Comparison of ENCODE assay signal across 8 mouse cellular contexts in genomic region chr19:53193964-53194582, GRCm38 (mm10). TPM values are rescaled to one million over a fixed set of nuclear protein-coding genes. Genes with fewer than 3 reads are reported as not detected.
DNase-seq lines count a peak whose midpoint lies in the region; ATAC-seq and TF ChIP-seq lines count a peak whose summit lies in the region.

No protein-coding gene starts in this region.

- 70% methylated on average over 11 of the region's 11 CpGs for WGBS in lung, embryonic 14.5 days

- H3K27me3 ChIP-seq in lung, embryonic 14.5 days (ENCODE audit: insufficient read depth, low read length), result no peaks in the 10 kb centered on the region

- DNase-seq in adrenal gland, postnatal 14 days, result peak; percentile 39
- no peak for DNase-seq in adrenal gland, postnatal 25 days
- peak; percentile 76 for DNase-seq in CD4-positive, CD25-positive, alpha-beta regulatory T cell, adult 2 months (ENCODE audit: low read depth, low spot score)
- DNase-seq in lung, embryonic 14.5 days, result no peak
- peak; percentile 78 to 84 for DNase-seq in spleen, postnatal 36 days (ENCODE audit: low spot score in 2 of 2)
- no peak for DNase-seq in frontal cortex, postnatal 25 days (ENCODE audit: low spot score in 2 of 2)
- no peak for DNase-seq in testis, postnatal 10 days (ENCODE audit: low spot score)

- no peak overlapping the region for H3K4me2 ChIP-seq in lung, embryonic 14.5 days

- no peak for TF ChIP-seq CTCF in lung, embryonic 14.5 days (IDR thresholded peaks at IDR 0.05; ENCODE audit: low read depth)

- H3K36me3 ChIP-seq in lung, embryonic 14.5 days (ENCODE audit: insufficient read depth), result peaks cover 8% of the 10 kb centered on the region

- H3K27ac ChIP-seq in lung, embryonic 14.5 days (ENCODE audit: low read depth), result peak overlapping the region; percentile 48

- no peaks in the 10 kb centered on the region for H3K9me3 ChIP-seq in lung, embryonic 14.5 days (ENCODE audit: low read depth, low read length)

- no peak overlapping the region for H3K4me3 ChIP-seq in lung, embryonic 14.5 days (ENCODE audit: low read depth, low read length)

- peak; percentile 91 for ATAC-seq in granulocyte monocyte progenitor cell, adult 5-6 weeks (replicated peaks; ENCODE audit: poor library complexity, severe bottlenecking)
- ATAC-seq in lung, embryonic 14.5 days (ENCODE audit: insufficient read depth), result no peak

- H3K9ac ChIP-seq in lung, embryonic 14.5 days, result no peak overlapping the region

- peaks cover 4% of the 10 kb centered on the region; the same call in 1 of the 2 replicates for H3K4me1 ChIP-seq in lung, embryonic 14.5 days (ENCODE audit: insufficient read depth)

RNA-seq across cellular contexts. Expression of gene Add3, which starts 53.8 kb away (rescaled TPM):
- total RNA-seq in adrenal gland, postnatal 14 days (2021), result 67.6 and 74.5 TPM in 2 replicates
- 48.3 and 51.8 TPM in 2 replicates for total RNA-seq in adrenal gland, postnatal 25 days (2021)
- total RNA-seq in granulocyte monocyte progenitor cell, adult 5-6 weeks (2014; fragmentation: Nextera tagmentation), result 30.2 and 57.5 TPM in 2 replicates
- 39.5 and 43.3 TPM in 2 replicates for total RNA-seq in granulocyte monocyte progenitor cell, adult 5-6 weeks (2017)
- polyA plus RNA-seq in lung, embryonic 14.5 days (2014; fragmentation: Nextera tagmentation; extraction: Ambion mirVana), result 119 and 123 TPM in 2 replicates

Comparison
In these comparisons a context has a peak if more than half of its experiments do, and no peak if none do; other contexts are left out.
1. DNase-seq: peak in adrenal gland, postnatal 14 days (single experiment), CD4-positive, CD25-positive, alpha-beta regulatory T cell, adult 2 months (single experiment) and spleen, postnatal 36 days (2 of 2); none in adrenal gland, postnatal 25 days (single experiment), lung, embryonic 14.5 days (single experiment), frontal cortex, postnatal 25 days (0 of 2) and testis, postnatal 10 days (single experiment).